Mouse (Mus musculus): ENCODE results near the gene Mfn2. TPM values are rescaled to one million over a fixed set of nuclear protein-coding genes. Genes with fewer than 3 reads are reported as not detected.
A peak's percentile ranks its signal among the peaks of the same experiment; 100 is the strongest.
"Not testable (repeated sequence)": the region's sequence is repeated elsewhere in the genome, so short reads cannot be mapped to it uniquely, and the experiment has no call there.

Gene Mfn2
- polyA plus RNA-seq, 1 experiment from 2014 or later, result 39.0 TPM

- no peaks in the 10 kb centered on the region for H3K4me1 ChIP-seq
- H3K4me2 ChIP-seq, result no peak overlapping the region
- no peak for ATAC-seq (replicated peaks; ENCODE audit: low FRiP score)
- no peak overlapping the region for H3K27ac ChIP-seq
- no peak overlapping the region for H3K4me3 ChIP-seq (replicated peaks)
- no peaks in the 10 kb centered on the region for H3K27me3 ChIP-seq
- peaks cover 97% of the 10 kb centered on the region for H3K36me3 ChIP-seq
- H3K9me3 ChIP-seq (replicated peaks), result no peaks in the 10 kb centered on the region
- H3K9ac ChIP-seq, result no peak overlapping the region
- WGBS, result 89% methylated on average over 3 of the region's 3 CpGs
These were observed 20.4 kb downstream of the Mfn2 start for GRCm38 (mm10) chr4:147884138-147884537.

- H3K4me3 ChIP-seq (replicated peaks), result no peak overlapping the region
- no peaks in the 10 kb centered on the region for H3K4me1 ChIP-seq
- no peak overlapping the region for H3K4me2 ChIP-seq
- no peak overlapping the region for H3K27ac ChIP-seq
- H3K9me3 ChIP-seq (replicated peaks), result no peaks in the 10 kb centered on the region
- no peak overlapping the region for H3K9ac ChIP-seq
- H3K36me3 ChIP-seq, result peaks cover 97% of the 10 kb centered on the region
- WGBS, result 82% methylated on average over 6 of the region's 6 CpGs
- ATAC-seq (replicated peaks; ENCODE audit: low FRiP score), result no peak
- no peaks in the 10 kb centered on the region for H3K27me3 ChIP-seq
These were observed 21.5 kb downstream of the Mfn2 start for GRCm38 (mm10) chr4:147883041-147883440.

GRCm38 (mm10) chr4:147881792-147882191, 22.7 kb downstream of the Mfn2 start:
- 93% methylated on average over 7 of the region's 7 CpGs for WGBS
- H3K4me1 ChIP-seq, result no peaks in the 10 kb centered on the region
- H3K9me3 ChIP-seq (replicated peaks), result no peaks in the 10 kb centered on the region
- no peaks in the 10 kb centered on the region for H3K27me3 ChIP-seq
- no peak overlapping the region for H3K4me3 ChIP-seq (replicated peaks)
- no peak overlapping the region for H3K4me2 ChIP-seq
- no peak overlapping the region for H3K27ac ChIP-seq
- H3K36me3 ChIP-seq, result peaks cover 93% of the 10 kb centered on the region
- H3K9ac ChIP-seq, result no peak overlapping the region
- no peak for ATAC-seq (replicated peaks; ENCODE audit: low FRiP score)

GRCm38 (mm10) chr4:147879865-147880264, 24.6 kb downstream of the Mfn2 start:
- Histone ChIP-seq H3K4me2 (no peak overlapping the region), H3K27ac (no peak overlapping the region), H3K9ac (no peak overlapping the region), H3K9me3 (replicated peaks) (no peaks in the 10 kb centered on the region), H3K36me3 (peaks cover 93% of the 10 kb centered on the region), H3K27me3 (no peaks in the 10 kb centered on the region), H3K4me3 (replicated peaks) (no peak overlapping the region), H3K4me1 (no peaks in the 10 kb centered on the region)
- WGBS, result 60% methylated on average over 5 of the region's 5 CpGs
- no peak for ATAC-seq (replicated peaks; ENCODE audit: low FRiP score)

GRCm38 (mm10) chr4:147879456-147879855, 25.0 kb downstream of the Mfn2 start:
- no peaks in the 10 kb centered on the region for H3K9me3 ChIP-seq (replicated peaks)
- peaks cover 93% of the 10 kb centered on the region for H3K36me3 ChIP-seq
- 59% methylated on average over 2 of the region's 2 CpGs for WGBS
- H3K4me1 ChIP-seq, result no peaks in the 10 kb centered on the region
- H3K4me3 ChIP-seq (replicated peaks), result no peak overlapping the region
- ATAC-seq (replicated peaks; ENCODE audit: low FRiP score), result peak; percentile 6; the same call in 1 of the 2 replicates
- H3K27ac ChIP-seq, result no peak overlapping the region
- H3K27me3 ChIP-seq, result no peaks in the 10 kb centered on the region
- H3K9ac ChIP-seq, result no peak overlapping the region
- no peak overlapping the region for H3K4me2 ChIP-seq

GRCm38 (mm10) chr4:147878537-147878936, 26.0 kb downstream of the Mfn2 start:
- Histone ChIP-seq H3K9me3 (replicated peaks) (no peaks in the 10 kb centered on the region), H3K4me1 (no peaks in the 10 kb centered on the region), H3K27ac (no peak overlapping the region), H3K4me3 (replicated peaks) (no peak overlapping the region), H3K36me3 (peaks cover 93% of the 10 kb centered on the region), H3K9ac (no peak overlapping the region), H3K27me3 (no peaks in the 10 kb centered on the region), H3K4me2 (no peak overlapping the region)
- WGBS, result 96% methylated on average over 9 of the region's 9 CpGs
- no peak for ATAC-seq (replicated peaks; ENCODE audit: low FRiP score)

- WGBS, result 89% methylated on average over 4 of the region's 4 CpGs
- Histone ChIP-seq H3K4me1 (no peaks in the 10 kb centered on the region), H3K4me2 (no peak overlapping the region), H3K9ac (no peak overlapping the region), H3K4me3 (replicated peaks) (no peak overlapping the region), H3K9me3 (replicated peaks) (0 out of 2 replicates have a peak, but pooled peaks cover 2% of the 10 kb centered on the region), H3K36me3 (peaks cover 91% of the 10 kb centered on the region), H3K27ac (no peak overlapping the region), H3K27me3 (no peaks in the 10 kb centered on the region)
- ATAC-seq (replicated peaks; ENCODE audit: low FRiP score), result no peak
These were observed 28.5 kb downstream of the Mfn2 start for GRCm38 (mm10) chr4:147875852-147876575.

GRCm38 (mm10) chr4:147869238-147869637, 35.3 kb downstream of the Mfn2 start:
- 10% methylated on average over 5 of the region's 5 CpGs for WGBS
- H3K4me1 ChIP-seq, result peaks cover 23% of the 10 kb centered on the region
- ATAC-seq (replicated peaks; ENCODE audit: low FRiP score), result no peak

GRCm38 (mm10) chr4:147868450-147869031, 36.0 kb downstream of the Mfn2 start, which contains the start of the genes Miip and Fv1:
TSS of gene Miip (minus strand) at chr4:147868816.
TSS of gene Fv1 (plus strand) at chr4:147868979.
- 0 out of 2 replicates have a peak, but pooled peaks cover 4% of the 10 kb centered on the region for H3K9me3 ChIP-seq (replicated peaks)
- peak within 1 kb of the TSS; percentile 92 for H3K4me3 ChIP-seq (replicated peaks)
- no peaks in the 10 kb centered on the region for H3K27me3 ChIP-seq
- H3K36me3 ChIP-seq, result peaks cover 51% of the 10 kb centered on the region
- peak within 1 kb of the TSS; percentile 74 for H3K4me2 ChIP-seq
- WGBS, result 0% methylated on average over 30 of the region's 30 CpGs
- peak within 1 kb of the TSS; percentile 87 for H3K9ac ChIP-seq
- peaks cover 23% of the 10 kb centered on the region for H3K4me1 ChIP-seq
- ATAC-seq (replicated peaks; ENCODE audit: low FRiP score), result peak; percentile 98
- peak within 1 kb of the TSS; percentile 91 for H3K27ac ChIP-seq

More at GRCm38 (mm10) chr4:147869238-147869637, 35.3 kb downstream of the Mfn2 start:
- Histone ChIP-seq H3K9ac (peak overlapping the region; percentile 52), H3K36me3 (peaks cover 51% of the 10 kb centered on the region), H3K4me2 (peak overlapping the region; percentile 74), H3K4me3 (replicated peaks) (peak overlapping the region; percentile 92), H3K27me3 (no peaks in the 10 kb centered on the region), H3K9me3 (replicated peaks) (0 out of 2 replicates have a peak, but pooled peaks cover 4% of the 10 kb centered on the region), H3K27ac (peak overlapping the region; percentile 76)

- no peaks in the 10 kb centered on the region for H3K27me3 ChIP-seq
- WGBS, result 4% methylated on average over 22 of the region's 22 CpGs
- H3K4me3 ChIP-seq (replicated peaks), result peak overlapping the region; percentile 92
- H3K4me2 ChIP-seq, result peak overlapping the region; percentile 74
- H3K4me1 ChIP-seq, result peaks cover 23% of the 10 kb centered on the region
- peak overlapping the region; percentile 87 for H3K9ac ChIP-seq
- H3K27ac ChIP-seq, result peak overlapping the region; percentile 91
- peaks cover 51% of the 10 kb centered on the region for H3K36me3 ChIP-seq
- ATAC-seq (replicated peaks; ENCODE audit: low FRiP score), result peak; percentile 0; the same call in 1 of the 2 replicates
- H3K9me3 ChIP-seq (replicated peaks), result 0 out of 2 replicates have a peak, but pooled peaks cover 4% of the 10 kb centered on the region
These were observed 36.7 kb downstream of the Mfn2 start for GRCm38 (mm10) chr4:147867563-147868449.

GRCm38 (mm10) chr4:147866793-147867192, 37.7 kb downstream of the Mfn2 start:
- H3K27ac ChIP-seq; H3K27me3 ChIP-seq; H3K9me3 ChIP-seq (replicated peaks); ATAC-seq (replicated peaks; ENCODE audit: low FRiP score); H3K9ac ChIP-seq: not testable (repeated sequence)
- H3K4me1 ChIP-seq, result peaks cover 23% of the 10 kb centered on the region
- H3K4me2 ChIP-seq, result peak overlapping the region; percentile 74
- H3K4me3 ChIP-seq (replicated peaks), result peak overlapping the region; percentile 92; the same call in 1 of the 2 replicates
- WGBS, result 18% methylated on average over 3 of the region's 3 CpGs
- H3K36me3 ChIP-seq, result peaks cover 51% of the 10 kb centered on the region
